Mouse (Mus musculus) adipocyte (in vitro differentiated cells): Measurements from ENCODE around the gene Gh.

Experiments
- DNase-seq: peaks from one replicate; pipeline ENCODE4 v3.0.0-alpha.2; 2016; ENCODE audit warnings: low spot score

Gh gene

DNA sequence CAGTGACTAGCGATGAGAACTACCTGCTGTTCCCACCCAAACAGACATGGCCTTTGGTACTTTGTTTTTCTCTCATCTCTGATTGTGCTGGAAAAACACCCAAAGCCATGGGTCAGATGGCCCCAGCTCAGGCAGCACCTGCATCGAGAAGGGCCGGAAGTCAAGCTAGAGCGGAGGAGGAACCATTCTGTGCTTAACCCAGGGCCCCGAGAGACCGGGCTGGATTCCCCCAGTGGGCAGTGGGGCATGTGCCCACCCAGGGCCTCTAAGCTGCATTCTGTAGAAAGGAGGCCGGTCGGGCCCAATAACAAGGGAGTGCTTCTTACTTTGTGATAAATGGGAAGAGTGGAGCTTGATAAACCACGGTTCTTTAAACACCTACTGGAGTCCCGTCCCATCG is 6.5 kb upstream of the Gh start:
- no peak for DNase-seq

DNA sequence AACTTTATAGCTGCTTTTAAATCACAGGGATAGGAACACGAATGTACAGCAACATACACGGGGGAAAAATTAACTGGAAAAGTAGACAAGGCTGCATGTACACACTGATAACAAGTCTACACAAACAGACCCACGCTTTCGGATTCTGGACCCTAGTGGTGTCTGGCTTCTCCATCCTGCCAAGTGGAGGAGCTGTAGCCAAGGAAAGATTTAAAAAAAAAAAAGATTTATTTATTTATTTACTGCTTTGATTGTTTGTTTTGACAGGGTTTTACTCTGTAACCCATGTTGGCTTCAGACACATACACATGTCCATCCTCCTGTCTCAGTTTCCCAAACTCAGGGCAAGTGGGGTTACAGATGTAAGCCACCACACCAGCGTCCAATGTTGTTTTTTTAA is 5.8 kb upstream of the Gh start:
- DNase-seq: no peak

- no peak for DNase-seq
These were observed 5.1 kb upstream of the Gh start for GRCm38 (mm10) chr11:106306758-106307157.

DNA sequence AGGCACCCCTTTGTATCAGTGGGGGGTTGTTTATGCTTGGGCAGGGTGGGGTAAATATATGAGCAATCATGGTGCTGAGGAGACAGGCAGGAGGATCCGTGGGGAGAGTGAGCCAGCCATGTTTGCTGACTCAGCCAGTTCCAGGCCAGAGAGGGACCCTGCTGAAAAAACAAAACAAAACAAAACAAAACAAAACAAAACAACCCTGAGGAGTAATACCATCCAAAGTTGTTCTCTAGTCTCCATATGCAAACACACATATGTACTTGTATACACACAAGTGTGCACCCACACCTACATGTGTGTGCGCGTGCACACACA is 4.4 kb upstream of the Gh start:
- DNase-seq: no peak

GRCm38 (mm10) chr11:106305348-106306064 is 3.8 kb upstream of the Gh start:
- no peak for DNase-seq

DNA sequence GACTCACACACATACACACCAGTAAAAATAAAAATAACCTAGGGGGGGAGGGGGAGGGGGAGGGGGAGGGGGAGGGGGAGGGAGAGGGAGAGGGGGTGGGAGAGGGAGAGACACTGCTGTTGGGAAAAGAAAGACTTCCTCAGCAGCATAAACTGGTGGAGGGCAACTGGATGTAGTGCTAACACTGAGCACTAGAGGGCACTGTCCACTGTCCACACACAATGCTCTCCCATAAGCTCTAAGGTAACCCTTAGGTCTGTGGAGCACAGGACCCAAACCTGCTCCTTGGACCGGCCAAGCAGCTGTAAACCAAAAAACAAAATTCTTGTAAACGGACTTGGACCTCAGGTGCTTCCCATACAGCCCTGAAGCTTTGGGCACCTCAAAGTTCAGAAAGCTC is 969 bp upstream of the Gh start:
- DNase-seq: peak; percentile 76

DNA sequence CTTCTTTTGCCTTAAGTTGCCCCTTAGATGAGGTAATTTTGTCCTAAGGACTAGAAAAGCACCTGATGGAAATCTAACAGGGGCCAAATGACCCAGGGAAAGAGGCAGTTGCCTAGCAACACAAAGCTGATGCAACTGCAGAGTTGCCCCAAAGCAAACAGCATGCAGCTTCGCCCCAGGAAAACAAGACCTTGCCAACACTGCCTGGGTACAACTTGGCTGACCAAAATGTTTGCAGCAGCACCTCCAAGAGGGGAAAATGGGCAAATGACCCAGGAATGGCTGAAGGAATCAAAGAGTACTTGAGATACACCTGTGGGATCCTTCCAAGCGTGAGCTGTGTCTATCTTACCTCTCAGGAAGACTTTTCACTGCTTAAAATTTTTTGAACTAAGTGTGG is 9.8 kb downstream of the Gh start:
- no peak for DNase-seq

DNA sequence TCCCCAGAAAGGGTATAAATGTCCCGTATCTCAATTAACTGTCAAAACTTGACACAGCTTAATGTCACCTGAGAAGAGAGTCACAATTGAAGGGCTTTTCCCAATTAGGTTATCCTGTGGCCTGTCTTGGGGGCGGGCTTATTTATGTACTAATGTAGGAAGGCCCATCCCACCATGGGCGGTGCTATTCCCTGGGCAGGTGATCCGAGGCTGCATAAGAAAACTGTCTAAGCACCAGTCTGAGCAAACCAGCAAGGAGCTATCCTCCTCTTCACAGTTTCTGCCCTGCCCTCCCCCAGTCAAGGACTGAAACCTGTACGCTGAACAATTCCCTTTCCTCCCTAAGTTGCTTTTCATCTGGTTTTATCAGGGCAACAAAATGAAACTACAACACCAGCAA is 11.3 kb downstream of the Gh start:
- no peak for DNase-seq

- peak; percentile 48 for DNase-seq
These were observed 12.3 kb downstream of the Gh start for GRCm38 (mm10) chr11:106289369-106289768.

DNA sequence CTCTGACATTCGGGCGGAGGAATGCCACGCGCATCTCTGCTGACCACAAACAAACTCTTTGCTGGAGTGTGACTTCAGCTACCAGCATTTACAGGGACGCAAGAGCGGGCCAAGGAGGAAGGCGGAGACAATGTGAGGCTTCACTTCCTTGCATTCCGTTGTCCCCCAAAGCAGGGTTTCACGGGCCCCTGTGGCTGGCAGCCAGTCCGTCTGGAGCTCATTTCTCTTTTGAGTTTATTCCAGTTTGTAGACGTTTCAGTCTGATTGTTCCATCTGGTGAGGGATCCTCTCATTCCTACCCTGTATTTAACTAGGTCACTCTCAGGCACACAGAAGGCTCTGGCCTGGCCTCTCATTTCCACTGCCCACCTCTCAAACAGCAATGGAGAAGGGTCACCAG is 14.7 kb downstream of the Gh start:
- no peak for DNase-seq

DNA sequence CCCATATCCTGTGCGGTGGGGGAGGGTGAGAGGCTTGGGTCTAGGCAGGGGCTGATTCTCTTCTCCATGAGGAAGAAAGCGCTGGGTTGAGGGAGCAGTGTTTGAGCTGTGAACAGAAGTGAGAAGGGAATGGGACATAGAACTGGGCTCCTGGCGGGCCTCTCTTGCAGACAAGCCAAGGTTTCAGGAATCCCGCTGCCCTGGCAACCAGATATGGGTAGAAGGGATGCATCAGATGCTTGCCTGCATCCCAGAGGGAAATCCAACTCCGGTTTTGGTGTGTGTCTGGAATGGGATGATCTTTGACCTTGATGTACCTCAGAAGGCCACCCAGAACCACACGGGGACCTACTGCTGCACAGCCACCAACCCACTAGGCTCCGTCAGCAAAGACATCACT is 15.5 kb downstream of the Gh start:
- no peak for DNase-seq

DNA sequence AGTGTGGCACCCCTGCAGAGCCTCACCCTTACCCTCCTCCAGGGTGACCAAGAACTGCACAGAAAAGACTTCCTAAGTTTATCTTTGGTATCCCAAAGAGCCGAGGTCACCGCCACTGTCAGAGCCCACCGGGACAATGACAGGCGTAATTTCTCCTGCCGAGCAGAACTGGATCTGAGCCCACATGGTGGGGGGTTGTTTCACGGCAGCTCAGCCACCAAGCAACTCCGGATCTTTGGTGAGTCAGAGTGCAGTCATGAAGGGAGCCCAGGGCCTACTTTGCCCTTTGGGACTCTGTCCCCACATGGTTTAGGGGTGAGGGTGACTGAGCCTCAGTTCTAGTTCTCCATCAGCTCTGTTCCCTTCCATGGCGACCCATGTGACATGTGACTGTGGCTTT is 17.5 kb downstream of the Gh start:
- DNase-seq: no peak

DNA sequence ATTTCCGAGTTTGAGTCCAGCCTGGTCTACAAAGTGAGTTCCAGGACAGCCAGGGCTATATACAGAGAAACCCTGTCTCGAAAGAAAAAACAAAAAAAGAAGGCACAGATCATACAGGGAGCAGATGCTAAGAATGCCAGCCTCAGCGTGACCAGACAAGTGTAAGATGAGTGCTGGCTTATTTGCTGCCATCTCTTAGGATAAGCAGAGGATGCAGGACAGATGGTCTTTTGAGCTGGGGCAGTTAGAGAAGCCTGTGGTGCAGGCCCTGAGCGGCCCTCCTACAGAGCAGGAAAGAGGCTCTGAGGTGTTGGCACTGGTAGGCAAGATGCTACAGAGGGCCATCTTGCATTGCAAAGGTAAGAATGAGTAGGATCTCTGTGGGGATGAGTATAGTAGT is 18.3 kb downstream of the Gh start:
- DNase-seq: no peak

- DNase-seq: no peak
These were observed 19.2 kb downstream of the Gh start for GRCm38 (mm10) chr11:106282452-106282851.

DNA sequence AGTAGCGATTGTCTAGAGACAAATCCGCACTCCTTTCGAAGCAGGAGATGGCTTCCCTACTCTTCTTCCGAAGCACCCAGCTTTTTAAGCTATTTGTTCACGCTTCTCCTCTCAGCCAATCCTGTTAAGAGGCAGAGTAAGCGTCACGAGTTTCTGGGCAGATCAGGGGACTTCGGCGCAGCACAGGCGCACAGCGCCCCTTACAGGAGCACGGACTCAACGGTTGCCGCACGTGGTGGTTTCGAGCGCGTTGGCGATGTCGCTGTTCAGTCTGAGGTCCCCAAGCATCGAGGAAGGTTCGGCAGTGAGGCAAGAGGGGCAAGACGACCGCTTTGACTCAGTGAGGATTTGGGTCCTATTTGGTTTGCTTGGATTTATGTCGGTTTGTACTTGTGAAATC is 25.2 kb downstream of the Gh start, which contains the start of gene Tcam1:
Gene Tcam1, plus strand, starts transcription at position 219 of the 400 bp plus-strand sequence.
- DNase-seq: no peak

DNA sequence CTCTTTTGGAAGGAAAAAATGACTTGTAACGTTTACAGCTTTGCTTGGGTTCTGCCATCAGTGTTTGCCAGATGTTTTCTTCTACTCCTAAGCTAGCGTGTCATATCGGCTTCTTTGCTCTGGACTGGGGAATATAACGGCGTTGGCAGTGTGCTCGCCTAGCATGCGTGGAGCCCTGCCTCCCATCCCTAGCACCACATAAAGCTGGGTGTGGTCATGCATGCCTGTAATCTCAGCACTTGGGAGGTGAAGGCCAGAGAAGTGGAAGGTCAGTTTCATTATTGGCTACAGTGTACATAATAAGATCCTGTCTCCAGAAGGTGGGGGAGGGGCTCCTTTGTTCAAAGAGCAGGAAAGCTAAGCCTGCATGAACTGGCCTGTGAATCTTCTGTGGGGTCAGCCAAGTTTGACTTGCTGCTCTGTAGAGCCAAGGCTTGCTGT is 26.7 kb downstream of the Gh start:
- DNase-seq: peak; percentile 49

- DNase-seq: no peak
These were observed 27.3 kb downstream of the Gh start for GRCm38 (mm10) chr11:106274374-106274773.

DNA sequence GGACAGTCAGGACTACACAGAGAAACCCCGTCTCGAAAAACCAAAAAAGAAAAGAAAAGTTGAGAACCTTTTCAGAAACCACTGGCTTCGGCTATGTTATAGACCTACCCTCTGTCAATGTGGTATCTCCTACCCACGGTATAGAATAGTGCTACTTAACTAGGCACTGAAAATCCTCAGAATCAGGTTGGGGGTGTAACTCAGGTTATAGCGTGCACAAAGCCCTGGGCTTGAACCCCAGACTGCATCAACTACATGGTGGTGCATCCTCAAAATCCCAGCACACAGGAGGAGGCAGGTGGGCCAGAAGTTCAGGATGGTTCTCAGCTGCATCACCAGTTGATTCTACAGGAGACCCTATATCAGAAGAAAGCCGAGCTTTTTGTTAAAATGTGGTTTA is 27.9 kb downstream of the Gh start:
- no peak for DNase-seq

GRCm38 (mm10) chr11:106273311-106273684 is 28.4 kb downstream of the Gh start:
- no peak for DNase-seq

DNA sequence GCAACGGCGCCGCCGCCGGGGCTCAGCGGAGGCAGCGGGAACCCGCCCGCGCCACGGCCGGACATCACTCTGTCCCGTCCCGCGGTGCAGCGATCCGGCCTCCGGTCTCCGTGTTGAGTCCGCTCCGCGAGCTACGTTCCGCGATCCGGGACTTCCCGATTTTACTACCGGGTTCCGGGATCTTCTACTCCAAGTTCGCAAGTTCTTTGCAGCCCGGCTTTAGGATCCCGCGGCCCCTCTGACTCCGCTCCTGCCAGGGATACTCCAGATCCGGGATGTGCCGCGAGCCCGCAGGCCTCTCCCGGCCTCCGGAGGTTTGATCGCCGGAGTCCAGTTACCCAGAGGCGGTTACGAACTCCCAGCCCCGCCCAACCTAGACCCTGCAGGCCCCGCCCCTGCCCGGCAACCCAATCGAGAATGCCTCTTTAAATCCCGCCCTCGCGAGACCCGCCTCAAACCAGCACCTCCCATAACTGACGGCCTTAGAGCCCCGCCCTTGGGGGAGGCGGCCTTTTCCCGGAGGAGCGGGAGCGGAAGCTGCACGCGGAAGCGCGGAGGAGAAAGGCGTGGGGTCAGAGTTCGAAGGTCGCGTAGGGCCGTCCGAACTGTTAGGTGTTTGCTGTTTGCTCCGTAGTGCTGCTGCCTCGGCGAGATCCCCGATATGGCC is 28.9 kb downstream of the Gh start, which contains the start of gene Smarcd2:
Gene Smarcd2, minus strand, starts transcription at position 329 of the 667 bp plus-strand sequence.
- DNase-seq: peak; percentile 99

GRCm38 (mm10) chr11:106271794-106272643 is 29.6 kb downstream of the Gh start:
- DNase-seq: peak; percentile 45

- DNase-seq: peak; percentile 41
These were observed 30.4 kb downstream of the Gh start for GRCm38 (mm10) chr11:106271131-106271793.
